Mouse (Mus musculus) spleen, adult 12 weeks (tissue): ENCODE data around the gene Tmem240.
"Not testable (repeated sequence)": the region's sequence is repeated elsewhere in the genome, so short reads cannot be mapped to it uniquely, and the experiment has no call there.

Source experiments
- DNase-seq: peaks from one replicate; pipeline ENCODE4 v3.0.0; 2022; ENCODE audit warnings: low spot score

The Tmem240 gene

DNA sequence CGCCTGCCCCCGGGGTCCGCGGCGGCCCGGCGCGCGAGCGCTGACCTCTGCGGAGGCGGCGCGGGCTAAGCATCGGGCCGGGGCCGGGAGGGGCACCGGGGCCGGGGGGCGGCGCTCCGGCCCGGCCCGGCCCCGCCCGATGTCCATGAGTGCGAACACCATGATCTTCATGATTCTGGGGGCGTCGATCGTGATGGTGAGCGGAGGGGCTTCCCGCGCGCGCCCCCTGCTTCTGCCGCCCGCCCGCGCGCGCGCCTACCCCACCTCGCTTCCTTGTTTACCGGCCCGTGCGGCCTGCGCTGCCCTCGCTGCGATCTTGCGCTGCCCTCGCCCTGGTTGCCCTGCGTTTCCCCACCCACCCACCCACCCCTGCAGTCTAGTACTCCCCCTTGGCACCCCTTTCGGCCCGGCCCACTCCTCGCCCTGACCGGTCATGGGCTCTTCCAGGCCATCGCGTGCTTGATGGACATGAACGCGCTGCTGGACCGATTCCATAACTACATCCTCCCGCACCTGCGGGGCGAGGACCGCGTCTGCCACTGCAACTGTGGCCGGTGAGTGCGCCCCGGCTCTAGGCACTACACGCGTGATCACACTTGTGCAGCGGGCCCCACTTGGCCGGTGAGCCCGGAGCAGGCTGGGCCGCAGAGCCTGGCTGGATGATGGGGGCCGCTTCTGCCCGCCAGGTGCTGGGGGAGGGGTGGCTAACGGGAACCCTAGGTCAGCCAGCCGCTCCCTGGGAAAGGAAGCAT is 527 bp downstream of the Tmem240 start:
- no peak for DNase-seq

DNA sequence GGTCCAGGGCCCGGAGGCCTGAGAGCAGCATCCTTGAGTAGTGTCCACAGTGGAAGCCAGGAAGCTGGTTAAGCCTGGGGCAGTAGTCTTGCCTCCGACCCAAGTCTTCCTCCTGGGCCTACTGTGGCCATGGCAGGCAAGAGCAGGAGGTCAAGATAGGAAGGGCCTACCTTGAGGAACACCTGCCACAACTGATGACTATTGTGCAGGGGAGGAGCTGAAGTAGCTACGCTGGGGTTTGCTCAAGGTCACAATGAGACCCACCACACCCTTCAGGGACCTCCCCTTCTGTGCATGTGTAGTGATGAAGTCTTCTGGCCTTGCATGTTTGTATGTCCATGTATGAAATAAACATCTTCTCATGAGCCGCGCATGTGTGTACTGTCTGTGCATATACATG is 1.2 kb downstream of the Tmem240 start:
- DNase-seq, result no peak

DNA sequence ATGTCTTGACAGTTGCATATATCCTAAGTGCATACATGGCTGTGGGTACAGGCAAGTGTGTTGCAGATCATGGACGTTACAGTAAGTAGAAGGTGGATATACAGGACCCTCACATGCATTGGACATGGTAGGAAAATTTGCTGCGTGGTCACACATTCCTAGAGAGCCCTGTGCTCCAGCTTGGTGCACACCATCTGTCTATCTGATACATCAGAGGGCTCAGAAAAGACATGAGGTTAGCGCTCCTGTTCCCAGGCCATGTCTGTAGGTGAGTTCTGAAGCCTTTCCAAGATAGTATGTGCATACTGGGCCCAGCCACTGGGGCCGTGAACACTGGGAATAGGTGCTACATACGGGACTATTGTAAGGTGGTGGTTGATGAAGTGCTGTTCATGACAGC is 1.8 kb downstream of the Tmem240 start:
- no peak for DNase-seq

DNA sequence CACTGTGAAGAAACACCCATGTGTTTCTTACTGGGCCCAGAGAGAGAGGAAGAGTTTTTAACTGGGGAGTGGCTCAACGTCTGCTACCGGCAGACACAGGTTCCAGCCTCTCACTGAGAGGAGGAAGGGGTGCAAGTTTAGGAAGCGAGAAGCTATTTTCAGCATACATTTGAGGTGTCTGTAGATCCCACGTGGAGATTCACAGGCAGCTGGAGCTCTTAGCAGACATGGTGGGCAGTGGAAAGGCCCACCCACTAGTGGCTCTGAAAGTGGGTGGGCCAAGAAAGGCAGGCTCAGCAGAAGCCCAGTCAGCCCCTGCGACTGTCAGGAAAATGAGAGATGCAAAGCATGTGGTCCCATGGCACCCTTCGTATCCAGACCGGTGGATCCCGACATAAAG is 3.7 kb downstream of the Tmem240 start:
- no peak for DNase-seq

DNA sequence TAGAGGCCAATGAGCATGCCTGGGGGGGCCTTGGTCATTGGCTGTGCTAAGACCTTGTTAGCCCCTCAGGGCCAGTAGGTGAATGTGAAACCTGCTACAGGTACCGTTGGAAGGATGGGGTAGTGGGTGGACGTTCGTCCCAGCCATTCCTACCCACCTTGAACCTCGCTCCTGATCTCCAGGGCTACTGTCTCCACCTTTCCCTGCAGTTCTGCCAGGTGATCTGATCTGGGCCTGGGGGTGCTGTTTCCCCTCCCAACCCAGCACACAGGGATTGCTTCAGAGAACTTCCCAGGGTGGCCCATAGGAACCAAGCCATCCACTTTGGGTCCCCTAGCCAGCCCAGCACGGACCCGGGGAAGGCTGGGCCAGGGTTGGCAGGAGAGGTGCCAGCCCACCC is 4.6 kb downstream of the Tmem240 start:
- no peak for DNase-seq

DNA sequence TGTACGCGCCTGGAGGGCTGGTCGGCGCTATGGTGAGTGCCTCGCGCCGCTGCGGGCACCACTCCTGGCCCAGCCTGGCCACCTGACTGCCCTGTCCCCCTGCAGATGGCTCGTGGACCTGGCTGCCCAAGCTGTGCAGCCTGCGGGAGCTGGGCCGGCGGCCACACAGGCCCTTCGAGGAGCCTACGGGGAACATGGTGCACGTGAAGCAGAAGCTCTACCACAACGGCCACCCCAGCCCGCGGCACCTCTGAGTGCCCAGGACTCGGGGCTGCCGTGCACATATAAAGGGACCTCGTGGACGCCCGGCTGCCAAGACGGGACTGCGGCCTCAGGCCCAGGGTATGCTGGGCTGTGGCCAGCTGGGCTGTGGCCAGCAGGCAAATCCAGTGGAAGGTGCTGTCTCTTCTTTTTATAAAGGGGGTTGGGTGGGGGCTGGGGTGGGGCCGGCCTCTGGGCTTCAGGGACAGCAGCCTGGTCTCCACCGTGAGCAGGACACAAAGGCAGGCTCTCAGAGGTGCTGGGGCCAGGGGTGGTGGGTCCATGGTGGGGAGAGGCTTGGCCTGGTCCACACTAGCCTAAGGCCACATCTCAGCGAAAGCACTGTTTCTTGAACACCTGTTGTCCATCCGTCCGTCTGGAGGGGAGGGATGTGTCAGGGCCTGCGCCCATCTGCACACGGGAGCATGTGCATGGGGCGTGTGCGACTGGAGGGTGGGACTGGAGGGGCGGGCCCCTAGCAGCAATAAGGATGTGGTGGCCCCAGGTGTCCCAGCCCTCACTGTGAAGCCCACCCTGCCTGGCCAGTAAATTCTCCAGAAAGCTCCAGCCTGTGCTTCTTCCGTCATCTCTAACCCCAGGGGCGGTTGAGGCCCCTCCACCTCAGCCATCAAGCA is 5.4 kb downstream of the Tmem240 start:
- no peak for DNase-seq

DNA sequence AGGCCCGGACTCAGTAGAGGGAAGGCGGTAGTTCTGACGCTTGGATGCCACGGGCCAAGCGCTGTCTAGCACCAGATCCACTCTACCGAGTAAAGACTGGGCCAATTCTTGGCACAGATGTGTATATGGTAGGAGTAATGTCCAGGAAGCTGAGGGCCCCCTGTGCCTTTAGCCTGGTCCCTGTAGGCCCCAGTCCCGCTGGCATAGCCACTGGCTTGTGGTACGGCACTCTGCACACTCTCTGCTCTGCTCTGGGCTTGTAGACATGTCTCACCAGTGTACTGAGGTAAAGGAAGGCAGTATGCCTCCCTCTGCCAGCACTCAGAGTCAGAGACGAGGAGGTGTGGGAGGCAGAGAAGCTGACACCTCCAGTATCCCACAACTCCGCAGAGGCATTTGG is 6.1 kb downstream of the Tmem240 start:
- not testable (repeated sequence) for DNase-seq

DNA sequence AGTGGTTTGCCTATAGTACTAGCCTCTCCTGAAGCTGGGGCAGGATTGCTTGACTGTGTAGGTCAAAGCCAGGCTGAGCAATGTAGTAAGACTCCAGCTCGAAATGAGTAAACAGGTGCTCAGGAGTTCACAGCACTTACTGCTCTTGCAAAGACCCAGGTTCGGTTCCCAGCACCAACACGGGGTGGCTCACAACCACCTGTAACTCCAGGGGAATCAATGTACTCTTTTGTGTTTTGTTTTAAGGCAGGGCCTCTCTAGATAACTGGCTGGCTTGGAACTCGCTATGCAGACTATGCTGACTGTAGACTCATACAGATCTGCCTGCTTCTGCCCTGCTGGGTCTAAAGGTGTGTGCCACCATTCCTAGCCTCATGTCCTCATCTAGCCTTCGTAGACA is 8.1 kb downstream of the Tmem240 start:
- no peak for DNase-seq

DNA sequence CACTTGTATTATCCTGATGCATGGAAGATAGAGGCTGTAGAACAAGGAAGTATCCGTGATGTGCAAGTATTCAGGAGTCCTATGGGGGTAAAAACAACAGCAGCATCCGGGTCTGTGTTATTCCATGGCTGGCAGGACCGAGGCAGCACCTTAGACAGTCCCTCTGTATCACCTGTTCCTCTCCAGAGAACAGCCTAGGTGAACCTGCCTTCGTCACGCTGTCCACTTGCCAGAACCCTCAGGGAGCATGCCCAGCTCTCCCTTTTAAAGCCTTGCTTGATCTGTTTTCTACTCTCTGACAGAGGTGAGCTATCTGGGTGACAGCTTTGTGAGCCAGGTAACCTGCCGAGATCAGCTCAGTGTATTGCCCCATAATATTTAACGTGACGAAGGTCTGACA is 9.9 kb downstream of the Tmem240 start:
- no peak for DNase-seq

DNA sequence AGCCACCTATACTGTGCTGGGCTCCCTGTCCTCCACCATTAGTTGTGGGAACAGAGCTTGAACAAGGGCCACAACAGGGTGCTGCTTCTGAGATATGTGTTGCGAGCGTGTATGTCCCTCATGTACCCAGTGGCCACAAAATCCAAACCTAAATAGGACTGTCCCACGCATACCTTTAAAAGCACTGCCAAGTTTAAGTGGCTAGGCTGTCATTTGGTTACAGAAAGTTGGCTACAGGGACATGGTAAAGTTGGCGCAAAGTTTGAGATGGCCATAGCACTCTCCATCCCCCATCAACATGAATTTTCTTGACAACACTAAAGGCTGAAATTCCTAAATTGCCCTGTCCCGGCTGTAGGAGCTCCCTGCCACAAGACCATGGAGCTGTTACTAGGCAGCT is 10.5 kb downstream of the Tmem240 start:
- DNase-seq, result no peak

DNA sequence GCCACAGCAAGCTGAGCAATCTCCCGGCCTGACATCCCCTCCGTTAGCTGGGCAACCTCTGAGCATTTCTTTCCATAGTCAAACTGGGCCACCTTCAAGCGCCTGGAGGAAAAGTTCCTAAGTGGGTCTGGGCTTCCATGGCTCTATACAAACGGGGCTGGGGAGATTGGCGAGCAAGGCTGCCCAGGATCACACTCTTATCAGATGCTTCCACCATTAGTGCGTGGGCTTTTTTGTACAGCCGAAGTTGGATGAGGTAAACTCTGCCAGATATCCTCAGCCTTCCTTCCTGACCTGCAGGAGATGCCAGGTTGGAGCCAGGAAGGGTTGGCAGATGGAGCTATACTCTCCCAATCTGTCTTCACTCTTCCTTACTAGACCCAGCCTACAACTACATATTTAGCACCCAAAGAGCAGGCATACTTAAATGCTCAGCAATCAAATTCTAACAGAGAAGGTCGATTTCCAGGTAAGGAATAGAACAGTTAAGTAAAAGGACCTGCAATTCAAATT is 11.5 kb downstream of the Tmem240 start:
- no peak for DNase-seq

DNA sequence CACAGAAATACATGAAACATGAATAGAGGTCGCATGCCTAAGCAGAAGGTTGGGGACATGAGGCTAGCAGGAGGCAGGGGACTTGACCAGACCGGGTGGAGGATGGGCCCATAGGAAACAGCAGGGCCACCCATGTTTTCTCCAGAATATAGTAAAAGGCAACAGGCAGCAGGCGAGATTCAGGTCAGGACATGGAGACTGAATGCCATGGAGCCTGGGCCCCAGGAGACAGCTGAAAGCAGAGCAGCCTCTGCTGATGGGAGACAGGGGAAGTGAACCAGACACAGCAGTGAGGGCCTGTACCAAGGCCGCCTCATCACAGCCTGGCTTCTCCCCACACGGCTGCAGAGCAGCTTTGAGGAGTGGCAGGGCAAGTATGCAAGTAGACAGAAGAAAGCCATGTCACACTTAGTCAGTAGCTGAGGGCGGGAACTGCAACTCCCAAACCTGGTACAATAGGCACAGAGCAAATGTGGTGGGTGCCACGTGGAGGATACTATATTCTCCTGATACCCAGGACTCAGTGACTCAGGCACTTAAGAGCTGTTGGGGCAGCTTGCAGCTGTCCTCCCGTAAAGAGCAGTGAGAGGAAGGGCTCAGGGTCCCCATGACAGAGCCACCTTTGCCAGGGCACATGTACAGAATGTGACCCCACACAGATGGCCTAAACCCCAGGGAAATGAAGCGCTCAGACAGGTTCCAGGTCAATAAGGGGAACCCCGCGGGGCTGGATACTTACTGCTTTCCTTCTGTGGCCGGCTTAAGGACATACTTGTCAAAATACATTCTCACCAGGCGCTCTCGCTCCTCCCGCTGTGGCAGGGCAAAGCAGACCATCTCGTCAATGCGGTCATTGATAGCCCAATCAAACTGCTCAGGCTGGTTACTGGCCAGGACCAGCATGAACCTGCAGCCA is 12.2 kb downstream of the Tmem240 start:
- no peak for DNase-seq

DNA sequence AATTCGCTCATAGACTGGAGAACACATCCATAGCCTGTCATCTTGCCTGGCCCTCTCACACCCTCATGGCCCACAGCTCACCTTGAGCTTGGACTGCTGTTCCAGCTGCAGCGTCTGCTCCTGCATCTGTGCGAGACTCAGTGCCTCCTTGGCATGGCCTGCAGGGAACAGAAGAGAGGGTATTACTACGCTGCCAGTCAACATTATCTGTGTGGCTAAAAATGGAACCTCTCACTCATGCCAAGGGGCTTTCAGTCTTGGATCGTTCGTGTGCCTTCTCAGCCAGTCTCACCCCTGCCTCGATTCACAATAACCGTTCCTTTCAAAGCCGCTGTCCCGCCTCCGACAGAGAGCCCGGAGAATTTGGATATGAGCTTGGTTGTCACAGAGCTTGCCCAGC is 22.4 kb downstream of the Tmem240 start:
- no peak for DNase-seq

DNA sequence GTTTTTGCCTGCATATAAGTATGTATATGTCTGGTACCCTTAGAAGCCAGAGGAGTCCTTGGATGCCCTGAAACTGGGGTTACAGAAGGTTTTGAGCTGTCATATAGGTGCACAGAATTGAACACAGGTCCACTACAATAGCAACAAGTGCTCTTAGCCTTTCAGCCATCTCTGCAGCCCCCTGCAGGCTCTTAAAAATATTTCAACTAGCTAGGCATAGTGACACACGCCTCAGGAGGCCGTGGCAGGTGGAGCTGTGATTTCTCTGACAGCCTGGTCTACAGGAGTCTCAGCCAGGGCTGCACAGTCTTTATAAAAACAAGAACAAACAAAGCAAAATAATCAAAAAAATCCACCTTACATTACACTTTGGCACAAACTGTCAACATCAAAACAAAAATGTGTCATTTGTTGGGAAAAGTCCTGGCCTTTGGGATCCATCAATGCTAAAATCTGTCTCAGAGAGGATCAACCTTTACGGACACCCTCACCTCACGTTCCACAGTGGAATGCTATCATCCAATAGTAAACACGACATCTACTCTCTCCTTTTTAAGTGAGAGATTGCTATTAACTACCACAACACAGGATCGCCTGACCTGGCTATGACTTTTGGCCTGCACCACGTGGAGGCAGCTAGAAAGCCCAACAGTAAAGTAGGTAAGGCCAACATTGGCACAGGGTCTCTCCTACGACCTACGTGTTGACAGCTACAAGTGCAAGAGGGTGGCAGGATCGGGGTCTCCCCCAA is 25.4 kb downstream of the Tmem240 start:
- no peak for DNase-seq

DNA sequence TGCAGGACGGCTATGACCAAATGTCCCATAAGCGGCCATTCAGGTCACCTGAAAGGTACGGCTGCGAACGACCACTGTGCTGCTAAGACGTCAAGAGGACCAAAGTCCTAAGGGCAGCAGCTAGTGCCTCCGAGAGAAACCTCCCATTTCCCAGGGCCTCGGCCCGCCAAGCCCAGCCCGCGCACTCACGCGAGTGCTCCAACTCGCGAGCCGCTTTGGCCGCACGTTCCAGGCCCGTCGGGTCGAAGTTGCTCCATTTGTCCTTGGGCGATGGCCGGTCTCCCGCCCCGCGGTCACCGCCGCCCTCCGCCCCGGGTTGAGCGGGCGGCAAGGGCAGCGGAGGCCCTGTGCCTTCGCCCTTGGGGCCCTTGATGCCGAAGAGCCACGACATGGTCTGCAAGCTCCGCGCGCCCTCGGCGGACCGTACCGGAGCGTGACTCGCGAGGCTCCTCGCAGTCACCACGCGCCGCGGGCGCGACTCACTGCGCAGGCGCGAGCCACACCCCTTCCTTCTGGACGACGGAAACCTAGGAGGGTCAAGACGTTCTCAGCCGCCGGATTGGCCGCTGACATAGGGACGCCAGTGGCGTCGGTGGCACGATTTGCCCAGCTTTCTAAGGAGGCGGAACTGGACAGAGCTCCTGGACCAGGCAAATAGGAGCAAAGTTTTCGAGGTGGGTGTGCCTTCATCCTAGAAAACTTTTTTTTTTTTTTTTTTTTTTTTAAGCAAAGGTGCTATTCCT is 26.2 kb downstream of the Tmem240 start, which contains the start of gene Atad3a:
TSS of gene Atad3a (minus strand) at position 481 of the 743 bp plus-strand sequence.
- DNase-seq, result peak; percentile 97

DNA sequence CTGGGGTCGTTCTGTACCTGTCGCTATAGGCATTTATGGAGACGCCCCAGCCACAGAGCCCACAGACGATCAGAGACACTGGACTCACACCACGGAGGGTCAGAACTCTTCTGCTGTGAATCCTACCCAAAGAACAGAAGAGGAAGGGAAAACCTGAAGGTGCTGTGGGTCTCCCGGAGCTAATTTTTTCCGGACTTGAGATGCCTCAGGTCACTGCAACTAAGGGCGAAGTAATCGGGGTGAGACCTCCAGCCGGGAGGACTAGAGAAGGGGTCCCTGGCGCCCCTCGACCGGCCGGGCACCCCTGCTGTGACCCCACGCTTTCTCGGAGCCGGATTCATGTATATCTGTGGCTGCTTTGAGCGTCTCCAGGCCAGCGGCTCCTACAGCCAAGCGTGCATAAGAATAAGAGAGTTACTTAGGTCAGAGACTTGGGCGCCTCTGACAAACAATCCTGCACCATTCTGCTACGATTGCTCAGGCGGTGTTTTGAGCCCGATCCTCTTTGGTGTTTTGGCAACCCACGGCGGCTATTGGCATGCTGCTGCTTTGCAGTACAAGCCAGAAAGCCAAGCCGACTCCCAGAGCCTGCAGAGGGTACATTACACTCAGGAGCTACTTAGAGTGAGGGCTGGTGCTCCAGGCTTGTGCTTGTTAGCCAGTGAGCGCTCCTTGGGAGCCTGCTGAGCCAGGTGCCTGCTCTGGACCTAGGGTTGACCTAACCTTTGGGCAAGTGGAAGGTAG is 26.9 kb downstream of the Tmem240 start:
- no peak for DNase-seq

DNA sequence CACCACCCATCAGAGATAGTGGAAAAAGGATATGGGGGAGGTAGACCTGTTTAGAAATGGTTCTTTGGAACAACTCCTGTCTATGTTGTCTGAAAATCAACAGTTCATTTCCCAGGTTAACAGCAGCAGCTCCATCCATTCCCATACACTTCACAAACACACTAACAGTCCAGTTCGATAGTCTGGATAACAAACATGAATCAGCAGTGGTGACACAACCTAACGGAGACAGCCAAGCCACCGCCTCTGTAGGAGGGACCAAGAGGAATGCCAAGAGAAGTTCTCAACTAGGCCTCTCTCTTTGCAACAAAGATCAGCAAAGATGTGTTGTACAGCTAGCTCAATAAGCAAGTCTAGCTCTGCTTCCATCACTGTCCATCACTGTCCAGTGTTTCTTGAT is 27.8 kb downstream of the Tmem240 start:
- DNase-seq, result no peak

DNA sequence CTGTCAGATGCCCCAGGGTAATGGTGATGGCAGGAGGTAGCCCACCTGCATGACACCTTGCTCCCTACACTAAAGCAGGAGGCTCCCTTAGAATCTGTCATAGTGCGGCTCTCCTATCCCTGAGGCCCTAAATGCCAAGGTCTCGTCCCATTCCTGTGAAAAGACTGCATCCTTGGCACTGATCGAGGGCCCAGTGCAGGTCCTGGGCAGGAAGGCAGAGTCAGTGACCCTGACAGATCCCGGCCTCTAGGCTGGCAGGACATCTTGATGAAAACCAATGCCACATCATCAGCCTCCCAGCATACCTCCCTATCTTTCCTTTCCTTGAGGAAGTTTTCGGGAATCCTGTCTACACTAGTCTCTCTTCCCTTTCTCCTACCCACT is 34.9 kb downstream of the Tmem240 start:
- DNase-seq, result no peak

DNA sequence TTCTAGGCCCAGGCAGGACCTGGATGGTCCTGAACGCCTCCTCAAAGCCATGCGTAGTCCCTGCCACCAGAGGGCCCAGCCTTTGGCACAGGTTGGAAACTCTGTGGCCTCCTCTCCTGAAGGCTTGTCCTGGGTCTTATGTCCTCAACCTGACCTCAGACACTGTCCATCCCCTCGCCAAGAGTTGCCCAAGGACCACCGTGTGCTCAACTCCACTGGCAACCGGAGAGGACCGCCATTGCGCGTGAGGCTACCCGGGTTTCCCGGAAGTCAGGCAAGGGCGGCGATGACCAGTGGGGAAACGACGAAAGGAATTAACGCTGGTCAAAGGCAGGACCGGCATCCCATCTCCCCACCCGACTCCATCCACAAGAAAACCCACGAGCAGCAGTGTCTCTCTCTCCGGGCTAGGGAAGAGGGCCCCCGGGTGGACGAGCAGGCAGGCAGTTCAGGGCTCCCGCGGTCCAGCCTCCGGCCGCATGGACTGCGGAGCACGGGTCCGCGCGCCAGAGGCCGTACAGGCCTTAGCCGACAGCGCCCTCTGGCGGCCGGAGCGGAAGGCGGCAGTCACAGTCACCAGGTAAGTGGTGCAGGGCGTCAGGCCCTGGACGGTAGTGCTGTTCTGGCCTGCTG is 35.4 kb downstream of the Tmem240 start:
- peak; percentile 83 for DNase-seq
